Mouse (Mus musculus) Patski (cell line): ENCODE results near the gene Hist1h3f. TPM values are rescaled to one million over a fixed set of nuclear protein-coding genes. Genes with fewer than 3 reads are reported as not detected.
"Not testable (repeated sequence)": the region's sequence is repeated elsewhere in the genome, so short reads cannot be mapped to it uniquely, and the experiment has no call there.

Experiments used
- ATAC-seq: fragments of 100-300 bp; one replicate; pipeline ENCODE4 v1.8.0; 2021
- CTCF ChIA-PET: fragments of 350-600 bp; sonication (Branson Sonifier 250); formaldehyde crosslinking; loops from one replicate; lab custom pipeline; 2022; ENCODE audit warnings: inconsistent platforms; lab: Charles Lee
- POLR2A ChIA-PET: fragments of 350-600 bp; sonication (Branson Sonifier 250); formaldehyde crosslinking; loops from one replicate; lab custom pipeline; 2022; ENCODE audit warnings: antibody characterized with exemption, inconsistent platforms; lab: Charles Lee
- DNase-seq: peaks from one replicate; pipeline ENCODE4 v3.0.0-alpha.2; 2011; ENCODE audit warnings: low read depth, low spot score
- H3K27me3 ChIP-seq: fragments of 371-371 bp; one replicate; pipeline ENCODE4 v1.5.1; 2021
- CTCF ChIP-seq: fragments of 100-300 bp; IDR thresholded peaks from one replicate; pipeline ENCODE4 v1.5.1; 2021
- in situ Hi-C: fragments of 300-500 bp; cut with MboI; formaldehyde crosslinking; loops from 3 replicates; pipeline ENCODE4 v1.11.1; 2018; ENCODE audit warnings: low pct_unique_long_range_greater_than_20kb, mixed read lengths
- polyA plus RNA-seq: library from polyadenylated mRNA; unstranded; gene quantifications from one replicate; pipeline ENCODE4 v1.2.3, GENCODE M21; 2021

Gene Hist1h3f
- polyA plus RNA-seq, 1 experiment from 2014 or later, result 0.49 TPM

- peak; percentile 56 for TF ChIP-seq CTCF
- peak; percentile 54 for ATAC-seq
These were observed 19.0 kb downstream of the Hist1h3f start for GRCm38 (mm10) chr13:23562699-23563462.

GRCm38 (mm10) chr13:23564482-23564881 lies 20.6 kb downstream of the Hist1h3f start:
- DNase-seq, result no peak
- no peak for TF ChIP-seq CTCF
- POLR2A ChIA-PET, result interaction anchor here (0.5 to 1.0 kb wide), 2 partner anchors 9 to 23 kb away, joined by 3 to 4 read pairs; no protein-coding TSS in a partner anchor
- no peak for ATAC-seq
- CTCF ChIA-PET, result no interaction called here
- H3K27me3 ChIP-seq, result no peaks in the 10 kb centered on the region
- in situ Hi-C loops, result loop anchor here (10.0 kb wide), 1 partner anchor 130 kb away; the partner anchor contains the start of genes Hist1h1t and Hist1h4c

More at GRCm38 (mm10) chr13:23562699-23563462, 19.0 kb downstream of the Hist1h3f start:
- ChIA-PET POLR2A (interaction anchor here (0.6 to 1.3 kb wide), 3 partner anchors 12 to 177 kb away, joined by 3 read pairs; no protein-coding TSS in a partner anchor), CTCF (no interaction called here)
- H3K27me3 ChIP-seq, result no peaks in the 10 kb centered on the region
- in situ Hi-C loops, result loop anchor here (10.0 kb wide), 1 partner anchor 132 kb away; the partner anchor contains the start of genes Hist1h1t and Hist1h4c
- DNase-seq, result no peak

GRCm38 (mm10) chr13:23570261-23571021 lies 26.6 kb downstream of the Hist1h3f start:
- DNase-seq, CTCF ChIA-PET, H3K27me3 ChIP-seq, in situ Hi-C loops, ATAC-seq: not testable (repeated sequence)
- POLR2A ChIA-PET, result interaction anchor here (0.9 to 1.9 kb wide), 4 partner anchors 10 to 127 kb away, joined by 3 to 5 read pairs (median 4); partner anchors contain the start of genes Hist1h4c and Hist1h4d

GRCm38 (mm10) chr13:23571022-23571503 lies 27.2 kb downstream of the Hist1h3f start, which contains the start of the genes Hist1h2ae and Hist1h2bg:
Hist1h2ae (minus strand) TSS chr13:23571220.
Hist1h2bg (plus strand) TSS chr13:23571396.
- CTCF ChIA-PET, result no interaction called here
- H3K27me3 ChIP-seq, result no peaks in the 10 kb centered on the region
- DNase-seq, result peak; percentile 89
- POLR2A ChIA-PET, result interaction anchor here (1.1 to 1.9 kb wide), 3 partner anchors 11 to 127 kb away, joined by 3 to 5 read pairs (median 5); partner anchors contain the start of genes Hist1h4c and Hist1h4d
- peak; percentile 82 for ATAC-seq
- no peak for TF ChIP-seq CTCF
- in situ Hi-C loops, result no loop called here

GRCm38 (mm10) chr13:23571504-23572217 lies 27.8 kb downstream of the Hist1h3f start:
- POLR2A ChIA-PET, result interaction anchor here (1.1 to 1.9 kb wide), 2 partner anchors 10 to 17 kb away, joined by 3 to 5 read pairs; partner anchors contain the start of gene Hist1h4d
- CTCF ChIA-PET, result not testable (repeated sequence)

GRCm38 (mm10) chr13:23572218-23573033 lies 28.6 kb downstream of the Hist1h3f start:
- ATAC-seq, result no peak

More at GRCm38 (mm10) chr13:23571504-23572217, 27.8 kb downstream of the Hist1h3f start:
- ATAC-seq, in situ Hi-C loops, DNase-seq, H3K27me3 ChIP-seq: not testable (repeated sequence)

GRCm38 (mm10) chr13:23573034-23573897 lies 29.4 kb downstream of the Hist1h3f start:
- DNase-seq, H3K27me3 ChIP-seq, CTCF ChIA-PET, in situ Hi-C loops, ATAC-seq, POLR2A ChIA-PET: not testable (repeated sequence)

More at GRCm38 (mm10) chr13:23572218-23573033, 28.6 kb downstream of the Hist1h3f start:
- DNase-seq, result no peak
- H3K27me3 ChIP-seq, result no peaks in the 10 kb centered on the region
- in situ Hi-C loops, result no loop called here
- ChIA-PET POLR2A (interaction anchor here (1.1 kb wide), 1 partner anchor 18 kb away, joined by 3 read pairs; no protein-coding TSS in a partner anchor), CTCF (no interaction called here)
- TF ChIP-seq CTCF, result no peak

GRCm38 (mm10) chr13:23573898-23574524 lies 30.2 kb downstream of the Hist1h3f start, which contains the start of the genes Hist1h2bf and Hist1h2ad:
Hist1h2bf (minus strand) TSS chr13:23574196.
Hist1h2ad (plus strand) TSS chr13:23574381.
- in situ Hi-C loops, result not testable (repeated sequence)

More at GRCm38 (mm10) chr13:23573898-23574524, 30.2 kb downstream of the Hist1h3f start, which contains the start of the genes Hist1h2bf and Hist1h2ad:
- POLR2A ChIA-PET, H3K27me3 ChIP-seq, CTCF ChIA-PET: not testable (repeated sequence)
- DNase-seq (peak; percentile 94), ATAC-seq (peak; percentile 75)
